Comparison of ENCODE assay signal across 7 mouse cellular contexts in the genomic region with DNA sequence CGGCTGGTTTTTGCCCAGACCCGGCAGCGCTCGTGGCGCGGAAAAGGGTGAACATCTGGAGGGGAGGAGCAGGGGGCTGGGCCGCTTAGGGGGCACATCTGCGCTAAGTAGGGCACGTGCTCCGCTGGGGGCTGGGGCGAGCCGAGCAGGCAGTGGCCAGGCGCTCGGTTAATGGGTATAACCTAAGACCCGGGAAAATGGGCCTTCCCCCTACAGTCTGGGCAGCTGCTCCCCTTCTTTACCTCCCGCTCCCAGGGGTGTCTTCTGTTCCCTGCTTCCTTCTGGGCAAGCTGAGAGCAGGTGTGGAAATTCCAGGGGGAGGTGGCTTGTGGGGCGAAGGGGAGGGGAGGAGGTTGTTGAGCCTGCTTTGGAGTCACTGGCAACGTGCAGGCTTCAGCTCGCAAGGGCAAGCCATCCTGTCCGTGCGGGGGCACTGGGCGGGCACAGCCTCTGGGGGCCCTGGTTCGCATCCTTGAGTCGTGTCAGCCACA.
A peak's percentile ranks its signal among the peaks of the same experiment; 100 is the strongest.
DNase-seq lines count a peak whose midpoint lies in the region; ATAC-seq lines count a peak whose summit lies in the region.

No protein-coding gene starts in this region.

- no peaks in the 10 kb centered on the region for H3K9me3 ChIP-seq in embryonic facial prominence, embryonic 12.5 days
- H3K9me3 ChIP-seq in hindbrain, embryonic 16.5 days (ENCODE audit: control insufficient read depth, low read length): no peaks in the 10 kb centered on the region
- no peaks in the 10 kb centered on the region for H3K9me3 ChIP-seq in limb, embryonic 15.5 days
- H3K9me3 ChIP-seq in midbrain, embryonic 15.5 days: no peaks in the 10 kb centered on the region

- 0 out of 2 replicates have a peak, but pooled peaks cover 5% of the 10 kb centered on the region for H3K36me3 ChIP-seq in embryonic facial prominence, embryonic 12.5 days
- H3K36me3 ChIP-seq in hindbrain, embryonic 16.5 days (ENCODE audit: control insufficient read depth, insufficient read depth, low read length): no peaks in the 10 kb centered on the region
- no peaks in the 10 kb centered on the region for H3K36me3 ChIP-seq in limb, embryonic 15.5 days
- H3K36me3 ChIP-seq in midbrain, embryonic 15.5 days (replicated peaks): no peaks in the 10 kb centered on the region

- peak; percentile 65 for ATAC-seq in embryonic facial prominence, embryonic 12.5 days (ENCODE audit: insufficient number of reproducible peaks, insufficient read depth, low FRiP score, low TSS enrichment)
- ATAC-seq in hindbrain, embryonic 16.5 days: peak; percentile 59
- peak; percentile 62; the same call in 1 of the 2 replicates for ATAC-seq in limb, embryonic 15.5 days (ENCODE audit: insufficient number of reproducible peaks, low FRiP score, low TSS enrichment, low read depth)
- ATAC-seq in midbrain, embryonic 15.5 days (replicated peaks): peak; percentile 72

- H3K9ac ChIP-seq in embryonic facial prominence, embryonic 12.5 days: peak overlapping the region; percentile 92
- H3K9ac ChIP-seq in hindbrain, embryonic 16.5 days (ENCODE audit: low read depth, low read length): peak overlapping the region; percentile 86
- peak overlapping the region; percentile 84 for H3K9ac ChIP-seq in limb, embryonic 15.5 days
- peak overlapping the region; percentile 96 for H3K9ac ChIP-seq in midbrain, embryonic 15.5 days

- H3K4me3 ChIP-seq in embryonic facial prominence, embryonic 12.5 days: peak overlapping the region; percentile 81
- H3K4me3 ChIP-seq in hindbrain, embryonic 16.5 days (ENCODE audit: low read length): peak overlapping the region; percentile 62
- peak overlapping the region; percentile 71 for H3K4me3 ChIP-seq in limb, embryonic 15.5 days
- H3K4me3 ChIP-seq in midbrain, embryonic 15.5 days: peak overlapping the region; percentile 97

- WGBS in embryonic facial prominence, embryonic 12.5 days: 3% methylated on average over 24 of the region's 24 CpGs
- WGBS in hindbrain, embryonic 16.5 days: 1% methylated on average over 24 of the region's 24 CpGs
- WGBS in limb, embryonic 15.5 days: 3% methylated on average over 24 of the region's 24 CpGs
- WGBS in midbrain, embryonic 15.5 days: under 1% methylated on average over 23 of the region's 24 CpGs

- peaks cover 53% of the 10 kb centered on the region for H3K4me1 ChIP-seq in embryonic facial prominence, embryonic 12.5 days
- peaks cover 37% of the 10 kb centered on the region for H3K4me1 ChIP-seq in hindbrain, embryonic 16.5 days (ENCODE audit: control insufficient read depth, insufficient read depth, low read depth, low read length)
- peaks cover 61% of the 10 kb centered on the region for H3K4me1 ChIP-seq in limb, embryonic 15.5 days
- peaks cover 51% of the 10 kb centered on the region for H3K4me1 ChIP-seq in midbrain, embryonic 15.5 days

- peak overlapping the region; percentile 87 for H3K27ac ChIP-seq in embryonic facial prominence, embryonic 12.5 days
- H3K27ac ChIP-seq in hindbrain, embryonic 16.5 days (ENCODE audit: low read depth, low read length): peak overlapping the region; percentile 88
- peak overlapping the region; percentile 78 for H3K27ac ChIP-seq in limb, embryonic 15.5 days
- H3K27ac ChIP-seq in midbrain, embryonic 15.5 days: peak overlapping the region; percentile 89

- H3K4me2 ChIP-seq in embryonic facial prominence, embryonic 12.5 days (replicated peaks): peak overlapping the region; percentile 92
- peak overlapping the region; percentile 76 for H3K4me2 ChIP-seq in hindbrain, embryonic 16.5 days (ENCODE audit: low read length)
- H3K4me2 ChIP-seq in limb, embryonic 15.5 days: peak overlapping the region; percentile 85
- H3K4me2 ChIP-seq in midbrain, embryonic 15.5 days: peak overlapping the region; percentile 79

- DNase-seq in urinary bladder, adult 18-20 months (ENCODE audit: low spot score in 2 of 2): peak; percentile 62 to 74
- DNase-seq in urinary bladder, postnatal 10 days (ENCODE audit: low spot score): no peak
- peak; percentile 72 for DNase-seq in thymus, postnatal 25 days

- H3K27me3 ChIP-seq in embryonic facial prominence, embryonic 12.5 days: no peaks in the 10 kb centered on the region
- H3K27me3 ChIP-seq in hindbrain, embryonic 16.5 days (replicated peaks; ENCODE audit: control insufficient read depth, insufficient read depth, low read length): no peaks in the 10 kb centered on the region
- H3K27me3 ChIP-seq in limb, embryonic 15.5 days: no peaks in the 10 kb centered on the region
- no peaks in the 10 kb centered on the region for H3K27me3 ChIP-seq in midbrain, embryonic 15.5 days (replicated peaks)
